Mouse (Mus musculus) olfactory bulb, adult 2 months (tissue): Measurements from ENCODE around the gene Lgals2. TPM values are rescaled to one million over a fixed set of nuclear protein-coding genes. Genes with fewer than 3 reads are reported as not detected.

Source experiments
- H3K27ac ChIP-seq: fragments of 200-500 bp; 2 replicates; pipeline ENCODE4 v1.5.1; 2012; ENCODE audit warnings: low read depth, low read length; ENCODE audit not compliant: insufficient read depth
- H3K4me1 ChIP-seq: fragments of 200-500 bp; 2 replicates; pipeline ENCODE4 v1.6.1; 2012; ENCODE audit warnings: low read length; ENCODE audit not compliant: control insufficient read depth, insufficient read depth
- H3K4me3 ChIP-seq: fragments of 200-500 bp; 2 replicates; pipeline ENCODE4 v1.5.1; 2012; ENCODE audit warnings: mild to moderate bottlenecking, low read depth, low read length, moderate library complexity; ENCODE audit not compliant: insufficient read depth
- CTCF ChIP-seq: fragments of 200-500 bp; IDR thresholded peaks from 2 replicates; pipeline ENCODE4 v1.5.1; 2012; ENCODE audit warnings: low read depth, mild to moderate bottlenecking, low read length, moderate library complexity; ENCODE audit not compliant: insufficient read depth
- POLR2A ChIP-seq: fragments of 200-500 bp; IDR thresholded peaks from 2 replicates; pipeline ENCODE4 v1.6.1; 2012; ENCODE audit warnings: mild to moderate bottlenecking, low read depth, low read length, moderate library complexity; ENCODE audit not compliant: insufficient read depth
- WGBS: fragments of 180-500 bp; shearing (Covaris S2); methylation state at CpG from one replicate; pipeline ENCODE4 v1.1.7; 2018; 5-methylcytosine and 5-hydroxymethylcytosine counted together
- polyA plus RNA-seq: library from polyadenylated mRNA; stranded (reverse); fragments of >200 nt; gene quantifications from 2 replicates; pipeline ENCODE4 v1.2.4, GENCODE M21; 2012; ENCODE audit warnings: low replicate concordance; ENCODE audit not compliant: missing spikeins, insufficient read depth, insufficient read length

Gene Lgals2
- polyA plus RNA-seq, 1 experiment = not detected

DNA sequence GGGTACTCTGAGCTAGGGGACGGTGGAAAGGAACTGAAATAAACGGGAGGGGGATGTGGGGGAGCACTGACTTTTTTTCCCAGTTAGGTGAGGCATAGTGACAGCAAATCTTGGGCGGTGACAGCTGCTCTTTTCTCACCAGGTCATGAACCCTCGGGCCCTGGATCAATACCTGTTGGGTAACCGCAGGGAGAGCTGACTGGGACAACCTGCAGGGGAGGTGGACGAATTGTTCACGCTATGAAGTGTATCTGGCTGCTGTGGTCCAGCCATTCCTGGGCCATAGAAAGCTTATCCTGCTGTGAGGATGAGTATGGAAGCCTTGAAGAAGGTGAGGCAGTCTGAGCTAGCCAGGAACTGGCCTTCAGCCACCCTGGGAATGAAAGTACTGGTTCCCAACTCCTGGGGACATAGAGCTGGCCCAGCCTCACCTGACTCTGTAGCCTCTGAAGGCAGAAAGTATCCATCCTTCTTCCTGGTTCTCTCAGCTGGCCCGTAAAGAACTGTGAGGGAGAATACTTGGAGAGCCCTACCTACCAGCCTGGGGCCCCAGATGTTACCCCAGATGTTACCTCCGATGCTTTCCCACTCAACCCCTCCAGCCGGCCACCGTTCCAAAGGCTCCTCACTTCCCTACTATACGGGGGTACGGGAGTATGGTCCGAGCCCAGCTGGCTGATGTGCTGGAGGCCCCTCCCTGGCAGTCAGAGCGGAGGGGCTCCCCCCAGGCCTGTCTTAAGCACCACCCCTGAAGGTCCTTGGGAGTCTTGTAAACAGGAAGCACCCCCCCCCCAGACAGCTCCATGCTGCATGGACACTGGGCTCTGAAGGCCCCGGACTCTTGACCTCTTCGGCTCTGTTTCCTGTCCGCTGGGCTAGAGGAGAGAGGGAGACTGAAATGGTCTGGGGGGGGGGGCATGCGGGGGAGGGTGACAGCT lies 23.3 kb downstream of the Lgals2 start:
- peaks cover 39% of the 10 kb centered on the region for H3K4me1 ChIP-seq
- TF ChIP-seq CTCF = no peak
- TF ChIP-seq POLR2A = no peak
- no peak overlapping the region for H3K4me3 ChIP-seq
- no peak overlapping the region for H3K27ac ChIP-seq
- 66% methylated on average over 19 of the region's 19 CpGs for WGBS

DNA sequence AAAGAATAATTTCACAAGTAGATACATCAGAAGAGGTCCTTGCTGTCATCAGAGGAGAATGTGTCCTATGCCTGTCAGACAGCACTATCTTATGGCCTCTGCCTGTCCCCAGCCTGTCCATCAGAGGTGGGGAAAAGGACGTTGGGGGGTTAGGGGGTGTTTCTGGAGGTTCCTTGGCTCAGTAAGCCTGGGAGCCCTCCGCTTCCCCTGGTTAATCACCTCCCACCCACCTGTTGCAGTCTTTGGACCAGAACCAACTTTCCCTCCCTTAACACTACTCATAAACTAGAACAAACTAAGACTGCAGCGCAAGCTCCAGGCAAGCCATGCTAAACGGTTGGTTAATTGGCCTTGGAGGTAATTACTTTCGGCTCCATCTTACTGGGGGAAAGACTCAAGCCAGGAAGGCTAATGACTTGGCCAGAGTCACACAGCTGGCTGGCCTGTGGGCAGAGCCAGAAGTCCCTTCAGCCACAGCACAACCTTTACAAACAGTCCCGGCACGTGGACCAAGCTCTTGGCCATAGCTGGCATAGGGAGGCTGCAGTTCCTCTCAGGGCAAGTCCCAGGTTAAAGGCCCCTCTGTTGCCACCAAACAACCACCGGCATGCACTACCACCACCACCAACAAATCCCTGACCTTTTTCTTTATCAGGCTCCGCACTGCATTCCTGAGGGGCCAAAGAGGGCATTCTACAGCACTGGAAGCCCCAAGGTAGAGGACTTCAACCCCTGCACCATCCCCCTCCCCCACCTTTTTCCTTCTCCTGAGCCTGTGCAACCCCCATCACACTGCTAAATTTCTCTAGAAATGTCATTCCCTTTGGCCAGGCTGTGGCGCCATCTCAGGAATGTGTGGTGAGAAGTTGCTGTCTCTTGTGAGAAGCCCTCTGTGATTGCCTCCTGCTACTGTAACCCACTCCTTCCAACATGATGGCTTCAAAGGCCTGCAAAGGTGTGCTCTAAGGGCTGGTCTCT lies 24.3 kb downstream of the Lgals2 start:
- TF ChIP-seq POLR2A = no peak
- TF ChIP-seq CTCF = no peak
- H3K4me1 ChIP-seq = peaks cover 36% of the 10 kb centered on the region
- no peak overlapping the region for H3K27ac ChIP-seq
- H3K4me3 ChIP-seq = no peak overlapping the region
- 68% methylated on average over 10 of the region's 10 CpGs for WGBS

- Histone ChIP-seq H3K4me1 (peaks cover 26% of the 10 kb centered on the region), H3K4me3 (no peak overlapping the region), H3K27ac (no peak overlapping the region)
- TF ChIP-seq CTCF (no peak), POLR2A (no peak)
- WGBS = 94% methylated on average over 1 of the region's 1 CpGs
Observed at GRCm38 (mm10) chr15:78829636-78830035, 25.7 kb downstream of the Lgals2 start.

- Histone ChIP-seq H3K4me1 (peaks cover 19% of the 10 kb centered on the region), H3K4me3 (no peak overlapping the region), H3K27ac (no peak overlapping the region)
- WGBS = 20% methylated on average over 5 of the region's 5 CpGs
- TF ChIP-seq POLR2A = no peak
Observed at GRCm38 (mm10) chr15:78828315-78828714, 27.0 kb downstream of the Lgals2 start.

GRCm38 (mm10) chr15:78826213-78827204 lies 28.8 kb downstream of the Lgals2 start:
- H3K4me1 ChIP-seq = peaks cover 11% of the 10 kb centered on the region
- H3K27ac ChIP-seq = no peak overlapping the region
- no peak overlapping the region for H3K4me3 ChIP-seq
- TF ChIP-seq POLR2A (no peak), CTCF (peak; percentile 64)
- WGBS = 21% methylated on average over 28 of the region's 28 CpGs

DNA sequence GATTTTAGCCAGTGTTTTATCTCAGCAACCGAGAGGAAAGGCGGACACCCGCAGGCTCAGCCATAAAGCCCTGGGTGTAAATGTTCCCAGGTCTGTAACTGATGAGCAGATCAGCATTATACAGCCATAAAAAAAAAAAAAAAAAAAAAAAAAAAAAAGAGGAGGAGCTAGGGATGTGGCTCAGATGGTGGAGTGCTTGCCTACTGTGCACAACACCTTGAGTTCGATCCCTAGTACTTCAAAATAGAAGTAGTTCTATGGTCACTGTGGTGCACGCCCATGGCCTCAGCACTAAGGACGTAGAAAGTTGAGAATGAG lies 39.3 kb downstream of the Lgals2 start:
- TF ChIP-seq POLR2A = no peak
- no peak for TF ChIP-seq CTCF
- no peak overlapping the region for H3K4me3 ChIP-seq
- H3K27ac ChIP-seq = no peak overlapping the region
- 82% methylated on average over 6 of the region's 6 CpGs for WGBS
- no peaks in the 10 kb centered on the region for H3K4me1 ChIP-seq

DNA sequence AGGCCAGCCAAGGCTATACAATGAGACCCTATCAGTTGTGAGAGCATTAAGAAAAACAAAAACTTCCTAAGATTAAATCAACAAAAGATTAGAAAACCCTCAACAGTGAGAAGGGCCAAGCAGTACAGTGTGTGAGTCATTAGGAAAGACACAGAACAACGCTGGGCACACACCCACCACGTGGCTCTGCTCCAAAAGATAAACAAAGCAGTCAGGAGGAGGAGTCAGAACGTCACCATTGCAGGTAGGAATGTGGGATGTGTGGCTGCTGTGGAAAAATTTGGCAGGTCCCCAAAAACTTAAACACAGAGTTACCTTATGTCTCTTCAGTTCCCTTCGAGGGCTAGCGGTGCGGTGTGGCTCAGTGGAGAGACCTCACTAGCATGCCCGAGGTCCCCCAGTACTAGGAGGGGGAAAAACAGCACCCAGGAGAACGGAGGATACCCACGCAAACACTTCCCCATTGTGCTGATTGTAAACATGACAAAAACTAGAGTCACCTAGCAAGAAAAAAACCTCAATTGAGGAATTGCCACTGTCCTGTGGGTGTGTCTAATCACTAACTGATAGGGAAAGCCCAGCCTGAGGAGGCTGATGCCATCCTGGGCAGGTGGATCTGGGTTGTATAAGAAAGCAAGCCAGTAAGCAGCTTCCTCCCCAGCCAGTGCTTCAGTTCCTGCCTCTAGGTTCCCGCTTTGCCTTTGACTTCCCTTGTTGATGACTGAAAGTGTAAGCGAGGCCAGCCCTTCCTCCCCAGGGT lies 39.8 kb downstream of the Lgals2 start:
- no peak for TF ChIP-seq CTCF
- no peak for TF ChIP-seq POLR2A
- WGBS = 51% methylated on average over 11 of the region's 11 CpGs
- Histone ChIP-seq H3K4me3 (no peak overlapping the region), H3K4me1 (no peaks in the 10 kb centered on the region), H3K27ac (no peak overlapping the region)

DNA sequence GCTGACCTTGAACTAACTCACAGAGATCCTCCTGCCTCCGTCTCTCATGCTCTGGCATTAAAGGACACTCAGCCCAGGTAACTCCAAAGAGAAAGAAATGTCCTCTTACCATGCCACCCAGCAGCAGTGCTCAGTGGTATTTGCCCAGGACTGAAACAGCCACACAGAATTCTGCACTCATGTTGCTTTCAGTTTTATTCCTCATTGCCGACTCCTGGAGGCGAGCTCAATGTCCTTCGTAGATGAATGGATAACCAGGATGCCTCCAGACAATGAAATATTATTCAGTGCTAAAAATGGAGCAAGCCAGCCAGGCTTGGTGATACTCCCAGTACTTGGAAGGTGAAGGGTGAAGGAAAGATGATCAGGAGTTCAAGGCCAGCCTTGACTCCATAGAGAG lies 41.7 kb downstream of the Lgals2 start:
- 78% methylated on average over 4 of the region's 4 CpGs for WGBS
- no peaks in the 10 kb centered on the region for H3K4me1 ChIP-seq
- TF ChIP-seq CTCF (no peak), POLR2A (no peak)
- H3K4me3 ChIP-seq = no peak overlapping the region
- H3K27ac ChIP-seq = no peak overlapping the region
